Mouse (Mus musculus) retina, embryonic 14.5 days (tissue): ENCODE results near the gene Crygc.

Experiments
- DNase-seq: peaks from one replicate; pipeline ENCODE4 v3.0.0-alpha.2; 2015; ENCODE audit warnings: low spot score

Crygc gene

GRCm38 (mm10) chr1:65073589-65073988 lies at the start of gene Crygc:
TSS of gene Crygc (minus strand) at chr1:65073689.
- no peak for DNase-seq

GRCm38 (mm10) chr1:65122574-65123372 lies 49.3 kb upstream of the Crygc start, which contains the start of gene D630023F18Rik:
TSS of gene D630023F18Rik (minus strand) at chr1:65123214.
- DNase-seq: peak; percentile 18

- DNase-seq: no peak
These were observed 45.9 kb upstream of the Crygc start, which contains the start of gene Gm28845 for GRCm38 (mm10) chr1:65119438-65119837. TSS of gene Gm28845 (minus strand) at chr1:65119558.

- DNase-seq: no peak
These were observed 44.8 kb upstream of the Crygc start for GRCm38 (mm10) chr1:65118150-65118913.

GRCm38 (mm10) chr1:65113536-65114172 lies 40.2 kb upstream of the Crygc start:
- DNase-seq: no peak

GRCm38 (mm10) chr1:65112807-65113196 lies 39.3 kb upstream of the Crygc start:
- DNase-seq: peak; percentile 13

- peak; percentile 96 for DNase-seq
These were observed 38.7 kb upstream of the Crygc start for GRCm38 (mm10) chr1:65112031-65112806.

- no peak for DNase-seq
These were observed 36.4 kb upstream of the Crygc start for GRCm38 (mm10) chr1:65109756-65110435.

GRCm38 (mm10) chr1:65109196-65109595 lies 35.7 kb upstream of the Crygc start:
- no peak for DNase-seq

- DNase-seq: no peak
These were observed 34.3 kb upstream of the Crygc start for GRCm38 (mm10) chr1:65107654-65108279.

GRCm38 (mm10) chr1:65103273-65103672 lies 29.8 kb upstream of the Crygc start, which contains the start of gene Cryga:
TSS of gene Cryga (minus strand) at chr1:65103373.
- no peak for DNase-seq

- DNase-seq: no peak
These were observed 23.5 kb upstream of the Crygc start for GRCm38 (mm10) chr1:65096953-65097352.

- no peak for DNase-seq
These were observed 18.1 kb upstream of the Crygc start for GRCm38 (mm10) chr1:65091566-65091965.

GRCm38 (mm10) chr1:65090370-65090769 lies 16.9 kb upstream of the Crygc start:
- no peak for DNase-seq

GRCm38 (mm10) chr1:65088567-65089356 lies 15.3 kb upstream of the Crygc start:
- DNase-seq: no peak

GRCm38 (mm10) chr1:65082188-65082587 lies 8.7 kb upstream of the Crygc start, which contains the start of gene Crygb:
TSS of gene Crygb (minus strand) at chr1:65082288.
- DNase-seq: no peak

GRCm38 (mm10) chr1:65075607-65076006 lies 2.1 kb upstream of the Crygc start:
- peak; percentile 43 for DNase-seq

- DNase-seq: no peak
These were observed 5.6 kb downstream of the Crygc start for GRCm38 (mm10) chr1:65067842-65068241.

- peak; percentile 61 for DNase-seq
These were observed 9.3 kb downstream of the Crygc start for GRCm38 (mm10) chr1:65064201-65064600.

GRCm38 (mm10) chr1:65063352-65063751 lies 10.1 kb downstream of the Crygc start, which contains the start of gene Crygd:
TSS of gene Crygd (minus strand) at chr1:65063452.
- DNase-seq: no peak
